Mouse (Mus musculus): ENCODE measurements at regions not wholly inside any gene's neighbourhood (a gene's known extent, or its start where the extent isn't known, plus 50 kb on each side); places are given as distances from the start of the nearest gene placed in this dataset.

DNA sequence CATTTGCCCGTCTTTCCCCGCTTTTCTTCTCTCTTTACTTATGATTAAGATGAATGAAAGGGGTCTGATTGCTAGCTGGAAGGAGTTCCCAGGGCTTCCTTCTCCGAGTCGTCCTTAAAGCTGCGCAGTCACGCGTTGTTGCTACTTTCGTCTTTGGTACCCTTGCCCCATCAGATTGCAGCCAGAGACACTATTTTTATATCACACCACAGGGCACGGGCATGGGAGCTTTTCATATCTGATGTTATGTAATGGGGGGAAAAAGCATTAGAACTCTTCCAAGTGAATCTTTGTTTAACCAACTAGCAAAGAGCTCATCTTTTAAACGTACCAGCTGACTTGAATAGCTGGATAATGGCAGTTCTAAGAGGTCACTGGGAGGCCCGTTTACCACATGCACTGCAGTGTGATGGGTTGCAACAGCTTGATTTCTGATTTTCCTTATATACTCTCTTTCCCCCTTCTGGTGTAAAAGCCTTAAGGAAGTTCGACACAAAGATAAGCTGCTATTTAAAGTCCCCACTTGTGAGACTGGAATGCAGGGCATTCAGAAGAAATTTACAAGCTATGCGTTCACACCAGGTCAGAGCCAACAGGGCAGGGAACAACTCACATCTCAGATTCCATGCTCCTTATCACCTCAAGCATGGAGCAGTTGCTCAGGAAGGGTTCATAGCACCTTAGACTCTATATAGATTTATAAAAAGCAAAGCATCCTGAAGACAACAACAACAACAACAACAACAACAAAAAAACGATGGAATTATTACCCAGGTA lies 55.5 kb upstream of the Prickle1 start:
- no peak for DNase-seq (ENCODE audit: low spot score)

DNA sequence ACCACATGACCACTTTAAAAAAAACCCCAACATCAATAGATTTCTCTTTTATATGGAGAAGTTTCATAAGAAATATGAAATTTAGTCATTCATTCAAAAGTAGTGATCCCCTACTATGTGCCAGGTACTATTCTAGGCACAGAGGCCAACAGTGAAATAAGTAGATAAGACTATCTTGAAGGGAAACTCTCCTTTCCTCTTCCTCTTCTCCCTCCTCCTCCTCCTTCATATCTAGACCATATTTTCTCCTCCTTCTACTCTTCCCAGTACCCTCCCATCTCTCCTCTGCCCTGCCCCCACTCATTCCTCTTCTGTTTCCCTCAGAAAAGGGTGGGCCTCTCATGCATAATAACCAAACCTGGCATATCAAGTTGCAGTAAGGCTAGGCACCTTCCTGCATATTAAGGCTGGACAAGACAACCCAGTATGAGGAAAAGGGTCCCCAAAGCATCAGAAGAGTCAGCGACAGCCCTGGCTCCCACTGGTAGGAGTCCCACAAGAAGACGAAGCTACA lies 54.4 kb upstream of the Prickle1 start:
- no peak for DNase-seq (ENCODE audit: low spot score)

DNA sequence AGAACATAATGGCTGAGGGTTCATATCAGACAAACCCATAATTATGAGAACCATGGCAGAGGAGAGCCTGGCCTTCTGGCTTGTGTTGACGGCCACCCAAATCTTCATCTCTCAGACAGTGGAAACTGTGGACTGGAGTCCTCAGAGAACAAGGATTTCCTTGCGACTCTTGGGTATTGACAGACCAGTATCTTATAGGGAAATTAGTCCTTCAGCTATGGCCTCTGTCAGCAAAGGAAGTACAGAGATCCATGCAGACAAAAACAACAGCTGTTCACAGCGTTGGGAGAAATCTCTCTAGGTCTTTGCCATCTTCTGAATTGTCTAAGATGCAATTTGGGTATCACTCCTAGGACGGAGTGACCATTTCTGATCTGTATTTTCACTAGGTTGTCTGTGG lies 53.0 kb upstream of the Prickle1 start:
- DNase-seq (ENCODE audit: low spot score), result no peak

DNA sequence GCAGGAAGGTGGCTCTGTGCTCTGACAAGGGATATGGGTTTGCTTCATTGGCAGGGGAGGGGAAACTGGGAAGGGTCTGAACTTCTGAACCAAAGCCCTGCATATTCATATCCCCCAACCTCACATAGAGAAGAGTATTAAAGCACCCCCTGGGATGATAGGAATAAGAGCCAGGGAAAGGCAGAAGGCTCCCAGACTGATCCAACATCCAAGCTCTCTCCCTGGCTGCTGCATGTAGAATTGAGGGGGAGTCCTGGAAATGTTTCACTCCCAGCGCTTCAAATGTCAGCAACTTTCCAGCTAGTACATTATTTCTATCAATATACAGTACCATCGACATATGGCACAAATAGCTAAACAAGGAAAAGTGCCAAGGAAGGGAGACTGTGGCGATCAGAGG lies 51.1 kb upstream of the Prickle1 start:
- DNase-seq (ENCODE audit: low spot score), result no peak

DNA sequence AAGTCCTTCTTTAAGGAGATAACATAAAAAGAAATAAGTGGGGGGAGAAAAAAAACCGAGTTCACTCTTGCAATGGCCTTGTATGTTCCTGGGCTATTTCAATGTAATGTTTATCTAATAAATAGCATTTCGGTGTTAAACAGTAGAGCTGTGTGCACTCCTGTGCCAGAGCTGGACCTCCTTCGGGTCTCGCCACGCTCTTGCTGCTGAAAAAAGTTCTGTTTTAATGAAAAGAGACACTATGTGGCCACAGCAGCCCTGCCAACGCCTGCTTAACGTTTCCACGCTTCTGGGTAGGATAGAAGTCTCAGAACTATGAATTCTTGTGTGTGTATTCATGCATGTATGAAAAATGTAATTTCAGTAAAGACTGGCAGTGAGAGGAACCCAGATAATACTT lies 50.3 kb upstream of the Prickle1 start:
- no peak for DNase-seq (ENCODE audit: low spot score)

Measured in gastrocnemius, adult 18-20 months (tissue).